Mouse (Mus musculus): ENCODE data around the gene Mapk12.
A peak's percentile ranks its signal among the peaks of the same experiment; 100 is the strongest.

Gene Mapk12

DNA sequence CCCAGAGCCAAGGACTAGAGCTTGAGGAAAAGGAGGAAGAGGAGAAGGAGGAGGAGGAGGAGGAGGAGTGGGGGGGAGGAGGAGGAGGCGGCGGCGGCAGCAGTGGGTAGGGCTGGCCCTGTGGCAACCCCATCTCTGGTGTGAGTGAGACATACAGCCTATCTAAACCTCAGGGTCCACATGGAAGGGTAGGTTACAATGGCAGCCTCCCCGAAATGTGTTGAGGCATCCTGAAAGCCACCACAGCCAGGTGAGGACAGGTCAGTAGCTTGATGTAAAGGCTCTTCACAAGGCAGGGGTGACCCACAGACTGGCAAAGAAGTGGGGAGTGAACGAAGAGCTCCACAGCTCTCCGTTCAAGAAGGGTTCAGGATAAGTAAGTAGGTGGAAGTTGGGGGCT is 2.0 kb downstream of the Mapk12 start:
- no peak for DNase-seq (ENCODE audit: extremely low spot score)

- DNase-seq (ENCODE audit: extremely low spot score): no peak
Measured at GRCm38 (mm10) chr15:89138046-89138405, 2.5 kb downstream of the Mapk12 start.

GRCm38 (mm10) chr15:89137378-89138045 is 3.0 kb downstream of the Mapk12 start:
- DNase-seq (ENCODE audit: extremely low spot score): no peak

GRCm38 (mm10) chr15:89136461-89137155 is 3.9 kb downstream of the Mapk12 start:
- DNase-seq (ENCODE audit: extremely low spot score): no peak

DNA sequence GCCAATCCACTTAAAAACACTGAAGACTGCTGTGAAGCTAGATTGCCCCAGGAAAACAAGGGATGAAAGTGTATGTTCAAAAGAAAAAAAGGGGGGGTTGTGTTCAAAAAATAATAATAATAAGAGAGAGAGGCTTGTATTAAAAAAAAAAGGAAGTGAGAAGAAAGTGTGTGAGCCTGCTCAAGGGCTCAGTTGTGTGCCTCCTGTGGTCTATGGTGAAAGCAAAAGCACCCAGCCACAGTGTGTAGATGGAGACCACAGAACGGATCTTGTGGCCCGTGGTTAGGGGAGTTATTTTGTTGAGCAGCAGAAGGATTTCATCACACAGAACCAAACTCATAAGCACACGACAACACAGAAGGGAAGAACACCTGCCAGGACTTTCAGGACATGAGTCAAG is 9.2 kb downstream of the Mapk12 start:
- DNase-seq (ENCODE audit: extremely low spot score): no peak

DNA sequence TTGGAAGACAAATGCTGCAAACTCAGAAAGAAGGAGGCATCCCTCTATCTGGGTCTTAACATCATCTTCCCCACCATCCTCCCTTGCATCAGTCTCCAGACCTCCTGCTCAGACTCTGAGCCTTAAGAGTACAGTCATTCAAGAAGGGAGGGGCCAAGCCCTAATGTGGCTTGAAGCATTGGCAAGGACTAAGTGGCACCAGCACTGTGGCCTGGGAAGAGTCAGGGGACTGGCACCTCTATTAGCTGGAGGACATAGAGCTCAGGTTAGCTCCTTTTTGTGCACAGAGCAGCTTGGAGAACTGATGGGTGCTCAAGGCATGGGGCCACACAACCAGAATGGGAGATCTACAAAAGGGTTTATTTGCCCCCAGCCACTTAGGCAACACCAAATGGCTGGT is 10.3 kb downstream of the Mapk12 start:
- no peak for DNase-seq (ENCODE audit: extremely low spot score)

DNA sequence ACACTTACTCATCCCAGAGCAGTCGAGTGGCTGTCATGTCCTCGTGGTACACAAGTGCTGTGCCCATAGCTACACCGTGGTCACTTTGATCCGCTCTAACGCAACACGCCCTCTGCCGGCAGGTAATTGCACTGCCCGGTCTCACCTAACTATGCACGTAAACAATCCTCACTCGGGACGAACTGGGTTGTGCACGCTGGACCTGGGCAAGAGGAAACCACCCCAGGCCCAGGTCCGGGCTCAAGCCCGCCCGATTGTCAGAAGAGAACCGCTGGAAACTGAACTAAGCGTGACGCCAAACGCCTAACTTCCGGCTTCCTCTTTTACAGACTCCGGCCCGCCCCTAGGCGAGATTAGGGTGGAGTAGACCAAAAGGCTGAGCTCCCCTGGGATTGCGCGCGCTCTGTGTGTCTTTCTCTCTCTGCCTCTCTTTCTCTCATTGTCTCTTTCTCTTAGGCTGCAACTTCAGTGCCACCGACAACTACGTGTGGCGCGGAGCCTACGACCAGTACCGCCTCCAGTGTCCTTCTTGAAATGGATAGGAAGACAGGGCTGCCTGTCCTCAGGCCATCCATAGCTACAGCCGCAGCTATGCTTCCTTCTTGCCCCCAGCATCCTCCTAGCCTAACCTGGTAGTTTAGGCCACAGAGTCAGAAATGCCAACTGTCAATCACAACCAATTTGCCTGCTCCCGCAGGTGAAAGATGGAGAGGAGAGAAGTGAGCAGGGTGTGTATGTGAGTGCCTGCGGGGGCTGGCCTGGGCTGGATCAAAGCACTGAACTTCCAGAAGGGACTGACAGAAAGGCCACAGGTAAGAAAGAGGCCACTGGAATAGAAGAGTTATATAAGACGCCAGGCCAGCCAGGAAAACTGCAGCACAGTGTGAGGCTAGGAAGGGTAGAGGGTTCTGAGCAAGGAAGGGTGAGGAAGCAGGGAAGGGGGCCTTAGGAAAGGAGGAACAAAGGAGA is 11.8 kb downstream of the Mapk12 start, which contains the start of gene Hdac10:
TSS of gene Hdac10 (minus strand) at position 319 of the 969 bp plus-strand sequence.
- DNase-seq (ENCODE audit: extremely low spot score): peak; percentile 85

GRCm38 (mm10) chr15:89127364-89127940 is 13.1 kb downstream of the Mapk12 start:
- no peak for DNase-seq (ENCODE audit: extremely low spot score)

- DNase-seq (ENCODE audit: extremely low spot score): no peak
Measured at GRCm38 (mm10) chr15:89126622-89127021, 13.9 kb downstream of the Mapk12 start.

DNA sequence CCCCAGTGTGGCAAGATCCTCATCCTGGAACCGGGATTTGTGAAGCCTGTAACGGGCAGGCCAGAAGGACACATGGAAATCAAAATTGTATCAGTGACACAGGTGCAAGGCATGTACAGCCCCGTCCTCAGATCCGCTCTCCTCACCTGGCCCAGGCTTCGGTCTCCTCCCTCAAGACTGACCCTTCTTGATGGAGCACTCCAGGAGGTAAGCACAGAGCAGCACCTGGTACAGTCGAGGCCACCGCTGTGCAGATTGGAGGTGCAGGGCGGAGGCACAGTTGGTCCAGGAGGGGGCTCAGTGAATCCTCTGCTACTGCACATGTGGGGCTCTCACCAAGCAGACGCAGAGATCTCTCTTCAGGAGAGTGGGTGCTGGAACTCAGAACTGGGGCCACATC is 15.2 kb downstream of the Mapk12 start:
- DNase-seq (ENCODE audit: extremely low spot score): no peak

DNA sequence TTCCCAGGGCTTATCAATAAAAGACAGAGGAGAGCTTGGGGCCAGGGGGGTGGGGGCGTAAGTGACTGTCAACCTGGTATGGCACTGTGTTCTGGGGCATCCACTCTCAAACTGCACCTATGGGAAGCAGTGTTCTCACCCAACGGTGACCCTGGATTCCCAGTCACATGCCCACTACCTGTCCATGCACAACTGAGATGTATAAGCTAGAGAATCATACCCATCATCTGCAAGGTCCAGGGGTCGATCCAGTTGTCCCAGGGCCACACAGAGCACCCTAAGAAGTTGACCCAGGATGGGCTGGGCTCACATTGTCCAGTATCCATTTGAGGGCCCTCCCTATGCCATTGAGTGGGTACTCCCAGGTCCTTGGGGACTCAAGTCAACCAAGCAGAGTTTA is 16.2 kb downstream of the Mapk12 start:
- no peak for DNase-seq (ENCODE audit: extremely low spot score)

GRCm38 (mm10) chr15:89123595-89123994 is 16.9 kb downstream of the Mapk12 start:
- DNase-seq (ENCODE audit: extremely low spot score): peak; percentile 45

GRCm38 (mm10) chr15:89122649-89123366 is 17.7 kb downstream of the Mapk12 start, which contains the start of gene Tubgcp6:
Tubgcp6 (minus strand) TSS chr15:89123112.
- peak; percentile 93 for DNase-seq (ENCODE audit: extremely low spot score)

GRCm38 (mm10) chr15:89118007-89118406 is 22.5 kb downstream of the Mapk12 start:
- no peak for DNase-seq (ENCODE audit: extremely low spot score)

- DNase-seq (ENCODE audit: extremely low spot score): no peak
Measured at GRCm38 (mm10) chr15:89110147-89110546, 30.4 kb downstream of the Mapk12 start.

GRCm38 (mm10) chr15:89106976-89107375 is 33.5 kb downstream of the Mapk12 start:
- DNase-seq (ENCODE audit: extremely low spot score): no peak

DNA sequence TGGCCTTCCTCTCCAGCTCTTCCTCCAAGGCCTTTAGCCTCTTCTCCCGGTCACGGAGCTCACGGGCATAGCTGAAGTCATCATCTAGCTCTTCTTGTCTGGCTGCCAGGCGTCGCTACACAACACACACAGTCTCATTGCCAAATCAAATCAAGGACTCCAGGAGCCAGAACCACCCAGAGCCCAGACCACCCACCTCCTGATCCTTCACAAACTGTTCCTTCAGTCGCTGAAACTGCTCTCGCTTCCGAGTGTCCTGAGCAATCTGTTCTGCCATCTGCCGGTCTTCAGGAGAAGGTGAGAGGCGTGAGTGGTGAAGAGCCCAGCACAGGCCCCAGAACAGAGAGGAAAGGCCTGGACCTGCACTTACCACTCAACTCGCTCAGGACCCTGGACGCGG is 34.4 kb downstream of the Mapk12 start:
- no peak for DNase-seq (ENCODE audit: extremely low spot score)

GRCm38 (mm10) chr15:89104425-89104824 is 36.1 kb downstream of the Mapk12 start:
- DNase-seq (ENCODE audit: extremely low spot score): no peak

- DNase-seq (ENCODE audit: extremely low spot score): no peak
Measured at GRCm38 (mm10) chr15:89103921-89104320, 36.6 kb downstream of the Mapk12 start.

DNA sequence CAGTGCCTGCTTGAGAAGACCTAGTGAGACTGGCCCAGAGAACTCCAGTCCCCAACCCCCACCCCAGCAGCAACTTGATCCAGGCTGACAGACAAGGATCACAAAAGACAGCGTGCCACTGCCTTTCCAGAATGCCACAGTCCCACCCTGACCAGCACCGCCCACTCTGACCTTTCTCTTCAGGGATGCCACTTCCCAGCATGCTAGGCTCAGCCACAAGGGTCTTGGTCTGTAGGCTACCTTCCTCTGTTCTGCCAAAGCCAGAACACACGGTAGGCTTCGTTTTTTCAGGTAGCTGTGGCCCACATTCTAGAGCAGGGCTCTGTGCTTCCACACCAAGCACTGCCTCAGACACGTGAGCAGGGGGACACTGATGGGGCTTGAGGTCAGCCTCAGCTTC is 37.9 kb downstream of the Mapk12 start:
- DNase-seq (ENCODE audit: extremely low spot score): no peak

DNA sequence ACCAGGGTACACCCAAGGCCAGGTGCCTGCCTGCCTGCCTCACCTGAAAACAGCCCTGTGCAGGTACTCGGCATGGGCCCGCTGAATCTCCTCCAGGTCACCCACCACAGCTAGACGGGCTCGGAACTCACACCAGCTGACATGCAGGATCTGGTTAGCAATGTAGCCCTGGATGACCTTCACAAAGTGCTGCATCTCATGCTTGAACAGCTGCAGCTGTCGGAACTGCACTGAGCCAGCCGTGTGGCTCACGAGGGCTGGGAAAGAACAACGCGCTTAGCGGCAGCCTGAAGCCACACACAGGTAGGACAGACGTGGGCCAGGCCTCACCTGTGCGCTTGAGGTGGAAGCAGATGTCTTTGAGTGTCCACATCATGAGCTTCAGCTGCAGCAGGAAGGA is 39.7 kb downstream of the Mapk12 start:
- no peak for DNase-seq (ENCODE audit: extremely low spot score)
